Mouse (Mus musculus): ENCODE results near the gene Pip5k1c. TPM values are rescaled to one million over a fixed set of nuclear protein-coding genes. Genes with fewer than 3 reads are reported as not detected.

The Pip5k1c gene
- polyA plus RNA-seq, 1 experiment from 2014 or later = 55.0 TPM

DNA sequence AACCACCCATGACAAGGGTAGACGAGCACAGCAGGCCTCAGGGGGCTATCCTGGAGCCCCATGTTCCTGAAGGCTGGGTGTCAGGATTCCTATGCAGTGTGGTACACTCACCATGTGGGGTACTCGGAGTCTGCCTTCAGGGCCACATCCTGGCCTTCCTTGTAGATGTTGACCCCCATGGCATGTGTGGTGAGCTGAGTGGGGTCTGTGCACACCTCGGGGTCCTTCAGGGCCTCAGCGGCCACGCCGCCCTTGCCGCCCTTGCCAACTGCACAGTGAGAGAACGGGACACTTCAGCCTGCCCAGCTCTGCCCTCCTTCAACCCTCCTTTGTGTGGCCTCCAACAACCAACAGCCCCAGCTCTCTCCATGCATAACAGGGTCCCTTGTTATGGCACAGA lies 27.2 kb upstream of the Pip5k1c start:
- Histone ChIP-seq H3K27ac (replicated peaks) (no peak overlapping the region), H3K27me3 (ENCODE audit: low read depth, poor library complexity, severe bottlenecking) (peaks cover 8% of the 10 kb centered on the region), H3K4me3 (peak overlapping the region; percentile 64)

DNA sequence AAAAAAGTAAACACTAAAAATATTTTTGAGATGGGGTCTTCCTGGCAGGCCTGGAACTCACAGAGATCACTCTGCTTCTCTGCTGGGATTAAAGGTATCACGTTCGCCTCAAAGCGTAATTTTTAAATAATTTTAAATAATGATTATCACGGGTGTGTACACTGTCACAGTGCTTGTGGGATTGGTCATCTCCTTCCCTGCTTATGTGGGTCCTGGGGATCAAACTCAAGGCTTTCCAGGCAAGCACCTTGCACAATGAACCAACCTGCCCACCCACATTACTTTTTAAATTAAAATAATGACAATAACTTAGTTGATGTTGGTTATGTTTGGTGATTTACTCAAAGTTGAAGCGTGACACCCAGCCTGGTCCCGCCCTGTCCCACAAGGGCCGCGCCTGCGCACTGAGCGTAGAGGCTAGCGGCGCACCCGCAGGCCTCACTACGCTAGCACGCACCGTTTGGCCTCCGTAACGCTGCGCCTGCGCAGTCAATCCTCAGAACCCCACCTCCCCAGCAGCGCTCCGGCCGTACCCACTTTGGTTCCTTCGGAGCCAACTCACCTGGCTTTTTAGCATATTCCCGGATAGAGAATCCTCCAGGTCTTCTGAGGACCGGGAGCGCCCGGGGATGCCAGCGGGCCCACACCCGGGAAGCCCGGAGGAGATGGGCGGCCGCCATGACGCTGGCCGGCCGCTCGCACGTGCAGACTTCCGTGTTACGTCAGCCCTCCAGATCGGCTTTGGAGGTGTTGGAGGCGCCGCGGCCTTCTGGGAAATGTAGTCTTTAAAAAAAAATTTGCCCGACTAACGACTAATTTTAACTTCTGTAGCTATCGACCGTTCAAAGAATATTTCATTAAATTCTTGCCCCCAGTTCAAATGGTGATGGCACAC lies 26.3 kb upstream of the Pip5k1c start, which contains the start of the genes Mrpl54 and Apba3:
Gene Mrpl54, minus strand, starts transcription at position 724 of the 895 bp plus-strand sequence.
Gene Apba3, plus strand, starts transcription at position 750 of the 895 bp plus-strand sequence.
- Histone ChIP-seq H3K4me1 (peaks cover 23% of the 10 kb centered on the region), H3K4me3 (peak within 1 kb of the TSS; percentile 64), H3K27me3 (ENCODE audit: low read depth, poor library complexity, severe bottlenecking) (no peaks in the 10 kb centered on the region), H3K36me3 (peaks cover 57% of the 10 kb centered on the region), H3K27ac (replicated peaks) (peak within 1 kb of the TSS; percentile 96), H3K9me3 (replicated peaks) (no peaks in the 10 kb centered on the region)
- peak; percentile 96 for DNase-seq (ENCODE audit: low spot score)
- under 1% methylated on average over 48 of the region's 48 CpGs for WGBS

More for the DNA sequence above, 27.2 kb upstream of the Pip5k1c start:
- peaks cover 26% of the 10 kb centered on the region for H3K4me1 ChIP-seq
- WGBS = 97% methylated on average over 8 of the region's 8 CpGs
- H3K9me3 ChIP-seq (replicated peaks) = peaks cover 4% of the 10 kb centered on the region; the same call in 1 of the 2 replicates
- H3K36me3 ChIP-seq = peaks cover 57% of the 10 kb centered on the region
- no peak for DNase-seq (ENCODE audit: low spot score)

DNA sequence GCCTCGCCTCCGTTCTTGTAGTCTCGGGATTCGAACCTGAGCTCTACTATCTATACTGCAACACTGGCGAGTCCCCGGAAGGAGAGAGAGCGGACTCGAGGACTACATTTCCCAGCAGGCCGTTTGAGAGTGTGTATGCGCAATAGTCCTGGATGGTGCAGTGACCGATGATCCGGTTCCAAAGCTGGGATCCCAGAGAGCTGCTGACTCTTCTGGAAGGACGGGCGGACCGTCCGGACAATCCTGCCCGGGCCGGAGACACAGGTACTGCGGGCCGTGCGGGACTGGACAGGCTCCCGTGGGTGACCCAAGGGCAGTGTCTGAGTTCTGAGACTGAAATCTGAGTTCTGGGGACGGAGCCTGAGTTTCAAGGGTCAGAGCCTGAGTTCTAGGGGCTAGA lies 24.7 kb upstream of the Pip5k1c start:
- H3K9me3 ChIP-seq (replicated peaks) = no peaks in the 10 kb centered on the region
- H3K4me1 ChIP-seq = peaks cover 23% of the 10 kb centered on the region
- peaks cover 57% of the 10 kb centered on the region for H3K36me3 ChIP-seq
- H3K4me3 ChIP-seq = peak overlapping the region; percentile 60
- 4% methylated on average over 23 of the region's 23 CpGs for WGBS
- no peaks in the 10 kb centered on the region for H3K27me3 ChIP-seq (ENCODE audit: low read depth, poor library complexity, severe bottlenecking)
- peak overlapping the region; percentile 74 for H3K27ac ChIP-seq (replicated peaks)
- peak; percentile 77 for DNase-seq (ENCODE audit: low spot score)

DNA sequence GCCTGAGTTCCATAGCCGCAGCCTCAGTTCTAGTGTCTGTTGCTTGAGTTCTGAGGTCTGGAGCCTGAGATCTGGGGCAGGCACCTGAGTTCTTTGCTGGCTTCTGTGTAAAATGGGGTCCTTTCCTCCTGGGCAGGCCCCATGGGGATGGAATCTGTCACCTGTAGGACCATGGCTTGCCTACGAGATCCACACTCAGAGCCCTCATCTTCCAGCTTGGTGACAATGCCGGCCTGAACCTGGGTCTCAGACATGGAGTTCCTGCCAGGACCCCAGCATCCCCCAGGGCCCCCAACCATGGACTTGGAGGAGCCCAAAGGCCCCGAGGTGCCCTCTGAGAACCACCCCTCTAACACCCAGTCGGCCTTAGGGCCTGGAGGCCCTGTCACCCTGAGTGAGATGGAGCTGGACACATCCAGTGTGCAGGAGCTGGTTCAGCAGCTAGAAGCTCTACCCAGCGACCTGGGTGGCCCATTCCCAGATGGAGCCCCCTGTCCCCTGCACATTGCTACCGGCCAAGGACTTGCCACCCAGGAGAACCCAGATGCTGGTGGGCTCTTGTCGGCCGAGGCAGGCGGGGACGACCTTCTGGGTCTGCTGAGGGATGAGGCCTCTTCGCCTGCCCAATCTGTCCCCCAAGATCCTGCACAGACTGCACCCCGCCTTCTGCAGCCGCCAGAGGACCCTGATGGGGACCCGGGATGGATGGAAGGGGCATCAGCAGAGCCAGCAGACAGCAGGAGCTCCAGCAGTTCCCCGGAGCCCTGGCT lies 23.9 kb upstream of the Pip5k1c start:
- H3K4me3 ChIP-seq = peak overlapping the region; percentile 60
- 87% methylated on average over 16 of the region's 16 CpGs for WGBS
- H3K27ac ChIP-seq (replicated peaks) = peak overlapping the region; percentile 74
- no peak for DNase-seq (ENCODE audit: low spot score)
- H3K36me3 ChIP-seq = peaks cover 57% of the 10 kb centered on the region
- H3K4me1 ChIP-seq = peaks cover 23% of the 10 kb centered on the region
- H3K27me3 ChIP-seq (ENCODE audit: low read depth, poor library complexity, severe bottlenecking) = no peaks in the 10 kb centered on the region
- no peaks in the 10 kb centered on the region for H3K9me3 ChIP-seq (replicated peaks)

DNA sequence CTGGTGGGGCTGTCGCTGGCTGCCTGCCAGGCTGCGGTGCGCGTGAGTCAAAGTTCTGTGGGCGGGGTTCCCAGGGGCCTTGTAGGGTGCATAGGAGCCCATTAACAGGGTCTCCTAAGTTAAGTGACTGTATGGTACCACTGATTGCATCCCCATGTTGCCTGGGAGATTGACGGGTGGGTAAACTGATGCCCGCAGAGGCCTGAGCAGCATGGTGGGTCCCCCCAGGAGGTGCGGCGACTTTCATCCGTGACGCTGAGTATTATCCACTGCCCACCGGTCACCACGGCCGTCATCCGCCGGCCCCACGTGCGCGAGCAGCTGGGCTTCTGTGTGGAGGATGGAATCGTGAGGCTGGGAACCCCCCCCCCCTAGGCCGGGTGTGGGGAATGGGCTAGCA lies 20.4 kb upstream of the Pip5k1c start:
- Histone ChIP-seq H3K36me3 (peaks cover 49% of the 10 kb centered on the region), H3K27ac (replicated peaks) (no peak overlapping the region), H3K4me3 (no peak overlapping the region), H3K9me3 (replicated peaks) (no peaks in the 10 kb centered on the region), H3K4me1 (peaks cover 12% of the 10 kb centered on the region), H3K27me3 (ENCODE audit: low read depth, poor library complexity, severe bottlenecking) (peaks cover 4% of the 10 kb centered on the region; the same call in 1 of the 2 replicates)
- no peak for DNase-seq (ENCODE audit: low spot score)
- WGBS = 97% methylated on average over 21 of the region's 21 CpGs

DNA sequence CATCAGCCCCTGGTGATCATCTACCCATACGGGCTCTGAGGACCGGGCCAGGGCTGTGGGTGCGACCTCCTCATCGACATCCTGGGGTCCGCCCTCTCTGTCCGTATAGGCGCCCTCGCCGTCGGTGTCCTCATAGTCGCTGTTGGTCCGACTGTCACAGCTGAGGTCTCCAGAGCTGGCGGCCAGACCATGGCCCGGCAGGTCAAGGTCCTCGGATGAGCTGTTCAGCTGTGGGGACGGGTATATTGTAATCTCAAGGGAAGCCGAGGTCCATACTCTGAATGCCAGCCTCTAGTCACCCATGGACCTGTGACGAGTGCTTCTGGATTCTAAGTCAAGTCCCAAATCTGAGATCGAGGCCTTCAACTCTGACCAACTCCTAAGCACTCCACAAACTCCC lies 18.9 kb upstream of the Pip5k1c start:
- 96% methylated on average over 19 of the region's 19 CpGs for WGBS
- H3K4me1 ChIP-seq = peaks cover 5% of the 10 kb centered on the region
- H3K4me3 ChIP-seq = no peak overlapping the region
- peaks cover 49% of the 10 kb centered on the region for H3K36me3 ChIP-seq
- H3K27me3 ChIP-seq (ENCODE audit: low read depth, poor library complexity, severe bottlenecking) = peaks cover 4% of the 10 kb centered on the region; the same call in 1 of the 2 replicates
- H3K9me3 ChIP-seq (replicated peaks) = no peaks in the 10 kb centered on the region
- no peak overlapping the region for H3K27ac ChIP-seq (replicated peaks)
- DNase-seq (ENCODE audit: low spot score) = no peak

DNA sequence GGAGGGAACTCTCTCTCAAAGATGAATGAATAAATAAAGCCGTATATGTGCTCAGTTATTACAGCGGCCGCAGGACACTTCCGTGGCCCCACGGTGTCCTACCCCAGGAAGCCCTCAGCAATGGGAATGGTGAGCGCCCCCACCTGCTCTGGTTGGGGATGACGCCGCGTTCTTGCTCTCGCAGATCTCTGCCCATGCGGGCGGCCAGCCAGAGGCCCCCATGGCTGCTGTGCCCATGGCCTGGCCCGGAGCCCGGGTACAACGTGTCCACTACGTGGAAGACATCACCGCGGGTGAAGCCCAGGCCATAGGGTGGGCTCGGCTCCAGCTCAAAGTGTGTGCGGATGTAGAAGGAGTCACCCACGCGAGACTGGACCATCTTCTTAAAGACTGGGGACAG lies 15.1 kb upstream of the Pip5k1c start:
- Histone ChIP-seq H3K36me3 (peaks cover 23% of the 10 kb centered on the region), H3K27me3 (ENCODE audit: low read depth, poor library complexity, severe bottlenecking) (peaks cover 32% of the 10 kb centered on the region), H3K9me3 (replicated peaks) (no peaks in the 10 kb centered on the region), H3K4me3 (no peak overlapping the region), H3K27ac (replicated peaks) (no peak overlapping the region), H3K4me1 (peaks cover 12% of the 10 kb centered on the region)
- DNase-seq (ENCODE audit: low spot score) = no peak
- WGBS = 73% methylated on average over 22 of the region's 22 CpGs

DNA sequence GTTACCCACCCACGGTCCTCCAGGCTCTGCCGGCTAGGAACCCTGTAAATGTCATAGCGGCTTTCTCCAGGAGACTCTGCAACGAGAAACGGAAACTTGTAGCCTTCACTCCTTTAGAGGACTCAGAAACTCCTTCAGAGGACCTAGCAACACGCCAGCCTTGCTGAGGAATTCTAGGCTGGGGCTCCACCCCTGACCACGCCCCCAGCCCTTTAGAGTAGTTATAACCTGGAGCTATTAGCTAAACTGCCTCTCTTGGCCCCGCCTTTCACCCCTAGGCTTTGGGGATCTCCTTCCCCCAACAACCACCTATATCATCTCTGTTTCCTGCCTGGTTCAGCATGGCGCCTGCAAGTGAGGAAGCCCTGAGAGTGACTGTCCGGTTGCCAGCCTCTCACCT lies 13.3 kb upstream of the Pip5k1c start:
- 49% methylated on average over 10 of the region's 10 CpGs for WGBS
- no peak overlapping the region; the same call in 1 of the 2 replicates for H3K27ac ChIP-seq (replicated peaks)
- DNase-seq (ENCODE audit: low spot score) = no peak
- peaks cover 50% of the 10 kb centered on the region for H3K27me3 ChIP-seq (ENCODE audit: low read depth, poor library complexity, severe bottlenecking)
- peak overlapping the region; percentile 1; the same call in 1 of the 2 replicates for H3K4me3 ChIP-seq
- H3K4me1 ChIP-seq = peaks cover 19% of the 10 kb centered on the region
- peaks cover 5% of the 10 kb centered on the region; the same call in 1 of the 2 replicates for H3K36me3 ChIP-seq
- no peaks in the 10 kb centered on the region for H3K9me3 ChIP-seq (replicated peaks)

DNA sequence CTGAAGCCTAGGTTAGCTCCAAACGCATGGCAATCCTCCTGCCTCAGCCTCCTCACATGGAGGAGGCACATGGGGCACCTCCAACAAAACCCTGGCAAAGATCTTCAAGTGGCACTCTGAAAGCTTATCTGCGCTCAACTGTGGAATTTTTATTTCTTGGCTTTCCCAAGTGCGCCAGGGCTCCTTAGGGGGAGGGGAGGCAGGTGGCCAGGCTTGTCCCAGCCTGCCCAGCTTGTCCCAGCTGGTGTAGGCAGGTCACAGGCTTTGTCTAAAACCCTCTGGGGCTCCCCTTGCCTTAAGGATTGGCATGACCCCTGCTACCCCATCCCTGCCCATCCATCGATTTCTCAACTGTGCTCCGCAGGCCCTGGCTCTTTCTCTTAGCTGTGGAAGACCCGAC lies 8.6 kb upstream of the Pip5k1c start:
- peaks cover 84% of the 10 kb centered on the region for H3K27me3 ChIP-seq (ENCODE audit: low read depth, poor library complexity, severe bottlenecking)
- H3K27ac ChIP-seq (replicated peaks) = no peak overlapping the region
- no peaks in the 10 kb centered on the region for H3K36me3 ChIP-seq
- H3K9me3 ChIP-seq (replicated peaks) = no peaks in the 10 kb centered on the region
- 66% methylated on average over 6 of the region's 6 CpGs for WGBS
- no peak overlapping the region for H3K4me3 ChIP-seq
- no peak for DNase-seq (ENCODE audit: low spot score)
- peaks cover 47% of the 10 kb centered on the region for H3K4me1 ChIP-seq

DNA sequence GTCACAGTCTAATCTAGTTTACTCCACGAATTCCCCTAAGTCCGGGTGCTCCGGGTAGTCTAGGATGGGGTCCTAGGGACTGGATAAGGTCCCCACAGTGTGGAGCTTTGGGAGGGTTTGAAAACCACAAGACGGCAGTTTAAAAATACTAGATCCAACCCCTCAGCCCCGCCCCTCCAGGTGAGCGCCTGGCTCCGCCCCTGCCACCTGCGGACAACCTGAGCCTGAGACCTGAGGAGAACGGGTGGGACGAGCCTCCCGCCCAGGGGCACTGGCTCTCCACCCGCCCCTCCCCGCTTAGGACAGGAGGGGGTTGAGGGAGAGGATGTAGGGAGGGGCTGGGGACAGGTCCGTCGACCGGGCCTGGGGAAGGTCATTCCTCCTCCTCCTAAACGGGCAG lies 8.0 kb upstream of the Pip5k1c start:
- Histone ChIP-seq H3K27ac (replicated peaks) (no peak overlapping the region; the same call in 1 of the 2 replicates), H3K36me3 (no peaks in the 10 kb centered on the region)

DNA sequence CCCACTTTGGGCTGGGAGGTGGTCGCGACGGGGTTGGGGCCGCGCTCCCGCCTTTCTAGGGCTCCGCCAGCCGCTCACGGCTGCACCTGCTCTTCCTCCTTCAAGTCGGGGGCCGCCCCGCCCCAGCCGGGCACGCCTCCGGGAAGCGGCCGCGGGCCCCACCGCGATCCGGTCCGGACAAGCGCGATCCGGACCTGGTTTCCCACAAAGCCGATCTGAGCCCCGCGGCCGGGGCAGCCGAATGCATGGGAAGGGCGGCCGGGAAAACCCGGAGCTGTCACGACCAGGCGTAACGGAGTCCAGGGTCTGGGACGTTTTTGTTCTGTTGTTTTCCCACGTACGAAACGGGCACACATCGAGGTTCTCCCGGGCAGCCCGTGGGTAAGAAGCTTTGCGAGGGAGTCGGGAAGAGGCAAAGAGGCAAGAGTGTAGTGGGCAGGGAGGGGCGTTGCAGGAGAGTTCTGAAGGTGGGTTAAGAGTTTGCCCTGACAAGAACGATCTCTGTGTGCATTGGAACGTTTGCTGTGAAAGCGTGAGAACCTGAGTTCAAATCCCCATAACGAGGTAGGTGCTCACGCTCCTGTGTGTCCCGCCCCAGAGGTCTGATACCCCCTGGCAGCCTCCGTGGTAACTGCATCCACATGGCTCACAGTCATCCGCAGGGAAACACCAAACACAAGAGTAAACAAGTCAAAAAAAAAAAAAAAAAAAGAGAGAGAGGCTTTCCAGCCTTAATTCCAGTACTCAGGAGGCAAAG lies 6.9 kb upstream of the Pip5k1c start:
- peak overlapping the region; percentile 64 for H3K4me3 ChIP-seq
- H3K27ac ChIP-seq (replicated peaks) = peak overlapping the region; percentile 86
- no peaks in the 10 kb centered on the region for H3K9me3 ChIP-seq (replicated peaks)
- H3K27me3 ChIP-seq (ENCODE audit: low read depth, poor library complexity, severe bottlenecking) = peaks cover 84% of the 10 kb centered on the region
- DNase-seq (ENCODE audit: low spot score) = peak; percentile 95
- no peaks in the 10 kb centered on the region for H3K36me3 ChIP-seq
- 2% methylated on average over 54 of the region's 54 CpGs for WGBS
- H3K4me1 ChIP-seq = peaks cover 42% of the 10 kb centered on the region

More for the DNA sequence above, 8.0 kb upstream of the Pip5k1c start:
- 13% methylated on average over 17 of the region's 17 CpGs for WGBS
- no peaks in the 10 kb centered on the region for H3K9me3 ChIP-seq (replicated peaks)
- H3K27me3 ChIP-seq (ENCODE audit: low read depth, poor library complexity, severe bottlenecking) = peaks cover 84% of the 10 kb centered on the region
- H3K4me3 ChIP-seq = peak overlapping the region; percentile 64
- H3K4me1 ChIP-seq = peaks cover 45% of the 10 kb centered on the region
- no peak for DNase-seq (ENCODE audit: low spot score)

DNA sequence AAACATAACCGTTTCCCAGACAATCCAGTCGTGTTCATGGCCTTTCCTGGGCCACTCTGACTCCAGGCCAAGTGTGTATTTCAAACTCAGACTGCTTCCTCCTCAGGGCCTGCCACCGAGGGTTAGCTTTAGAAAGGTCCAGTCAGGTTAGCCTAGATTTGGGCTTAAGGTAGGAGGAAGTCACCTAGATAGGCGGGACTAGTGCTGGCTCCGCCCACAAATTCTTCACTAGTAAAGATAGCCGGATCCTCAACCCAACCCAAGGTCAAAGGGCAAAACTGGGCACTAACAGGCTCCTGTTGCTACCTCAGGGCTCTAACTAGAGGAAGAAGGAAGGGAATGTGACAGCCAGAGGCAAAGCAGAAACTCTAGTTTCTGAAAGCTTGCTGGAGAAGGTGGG lies 6.2 kb upstream of the Pip5k1c start:
- no peak overlapping the region for H3K4me3 ChIP-seq
- no peaks in the 10 kb centered on the region for H3K9me3 ChIP-seq (replicated peaks)
- no peaks in the 10 kb centered on the region for H3K36me3 ChIP-seq
- DNase-seq (ENCODE audit: low spot score) = no peak
- WGBS = 51% methylated on average over 6 of the region's 6 CpGs
- H3K27ac ChIP-seq (replicated peaks) = no peak overlapping the region
- peaks cover 45% of the 10 kb centered on the region for H3K4me1 ChIP-seq
- peaks cover 88% of the 10 kb centered on the region for H3K27me3 ChIP-seq (ENCODE audit: low read depth, poor library complexity, severe bottlenecking)
